Mouse (Mus musculus) left cerebral cortex, postnatal 4 days (tissue): Measurements from ENCODE around the gene Mtln. TPM values are rescaled to one million over a fixed set of nuclear protein-coding genes. Genes with fewer than 3 reads are reported as not detected.
A peak's percentile ranks its signal among the peaks of the same experiment; 100 is the strongest.

ENCODE experiments used
- DNase-seq: peaks from one replicate; pipeline ENCODE4 v3.0.0-alpha.2; 2022
- intact Hi-C: fragments of 180-260 bp; cut with DNase I; formaldehyde crosslinking; loops from one replicate; pipeline ENCODE4 v1.15.1; 2025
- total RNA-seq, 2 experiments: library from RNA; stranded (reverse); gene quantifications; 2 replicates each; pipeline ENCODE4 v1.2.3; 2021

Gene Mtln
- 10 to 100 TPM; 25.2 to 27.6 TPM for total RNA-seq

DNA sequence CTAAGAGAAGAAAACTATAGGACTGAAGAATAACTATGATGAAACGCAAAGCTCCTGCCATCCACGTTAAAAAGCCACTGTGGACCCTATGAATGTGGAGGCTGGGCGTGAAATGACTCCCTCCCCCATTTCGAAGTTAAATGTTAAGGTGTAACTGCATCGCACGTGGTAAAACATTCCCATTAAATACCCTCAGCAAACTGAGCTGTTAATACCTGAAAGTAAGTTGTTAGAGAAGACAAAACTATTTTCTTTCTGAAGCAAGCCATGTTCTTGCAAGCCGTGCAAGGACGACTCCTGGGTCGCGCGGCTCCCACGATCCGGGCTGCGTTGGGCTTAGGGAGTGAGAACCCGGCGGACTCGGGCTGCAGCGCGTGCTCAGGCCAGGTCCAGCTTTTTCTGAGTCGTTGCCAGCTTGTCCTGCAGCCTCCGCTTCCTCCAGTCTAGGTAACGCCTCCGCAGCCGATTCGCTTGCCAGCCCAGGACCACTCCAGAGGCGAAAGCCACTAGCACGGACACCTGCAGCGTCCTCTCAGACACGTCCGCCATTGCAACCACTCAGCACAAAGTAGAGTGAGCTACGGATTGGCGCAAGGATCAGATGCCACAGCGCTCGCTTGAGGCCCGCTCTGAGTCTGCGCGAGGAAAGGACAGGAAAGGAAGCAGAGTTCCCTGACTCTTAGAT lies at the start of gene Mtln:
Gene Mtln (minus strand): TSS at position 570 of the 685 bp plus-strand sequence.
- intact Hi-C loops = no loop called here
- DNase-seq = peak; percentile 92

DNA sequence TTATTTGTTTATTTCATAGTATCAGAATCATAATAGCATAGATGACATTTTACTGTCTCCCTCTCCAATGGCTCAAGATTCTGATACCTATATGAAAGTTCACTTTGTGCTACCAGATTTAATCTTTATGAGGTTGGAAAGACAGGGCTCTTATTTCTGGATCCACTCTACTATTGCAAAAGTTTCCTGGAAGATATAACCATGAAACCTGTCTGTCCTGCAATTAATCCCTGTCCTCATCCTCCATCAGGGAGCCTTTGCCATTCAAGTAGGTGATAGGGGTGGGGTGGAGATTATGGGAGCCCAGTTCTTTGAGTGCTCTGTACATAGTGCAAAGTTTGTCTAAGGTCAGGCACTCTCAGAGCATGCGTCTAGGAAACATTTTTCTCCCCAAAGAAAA lies 49.1 kb upstream of the Mtln start:
- intact Hi-C loops = loop anchor here (10.0 kb wide), 1 partner anchor 227 kb away; no protein-coding TSS in a partner anchor
- no peak for DNase-seq

DNA sequence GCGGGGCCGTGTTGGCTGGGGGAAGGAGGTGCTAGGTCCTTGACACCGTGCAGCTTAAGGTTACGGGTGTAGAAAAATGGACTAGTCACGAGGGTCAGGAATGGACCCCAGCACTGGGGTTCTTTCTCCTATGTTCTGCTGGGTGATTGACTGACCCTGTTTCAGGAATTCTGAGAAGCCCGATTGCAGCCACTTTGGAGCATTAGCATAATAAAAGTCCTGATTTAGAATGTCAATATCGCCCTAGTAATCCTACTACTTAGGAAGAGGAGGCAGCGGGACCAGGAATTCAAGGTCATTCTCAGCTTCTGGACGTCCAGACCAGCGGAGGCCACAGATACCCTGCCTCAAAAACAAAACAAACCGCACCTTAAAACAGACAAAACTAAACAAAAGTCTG lies 47.1 kb upstream of the Mtln start:
- intact Hi-C loops = no loop called here
- no peak for DNase-seq

GRCm38 (mm10) chr2:127838576-127838975 lies 46.3 kb upstream of the Mtln start, which contains the start of gene Acoxl:
Gene Acoxl, plus strand, starts transcription at chr2:127838876.
- no peak for DNase-seq
- intact Hi-C loops = no loop called here

DNA sequence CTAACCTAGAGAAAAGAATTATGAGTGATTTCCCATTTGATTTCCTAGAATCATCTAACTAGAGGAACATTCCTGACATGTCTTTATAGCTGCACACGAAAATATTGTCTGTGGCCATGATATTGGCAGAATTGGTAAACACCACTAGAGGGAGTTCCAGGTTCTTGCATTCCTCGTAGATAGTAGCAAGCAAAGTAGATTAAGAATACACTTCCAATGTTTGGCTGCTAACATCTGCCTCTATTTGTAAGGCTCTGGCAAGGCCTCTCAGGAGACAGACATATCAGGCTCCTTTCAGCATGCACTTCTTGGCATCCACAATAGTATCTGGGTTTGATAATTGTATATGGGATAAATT lies 40.5 kb upstream of the Mtln start:
- DNase-seq = no peak
- intact Hi-C loops = no loop called here

DNA sequence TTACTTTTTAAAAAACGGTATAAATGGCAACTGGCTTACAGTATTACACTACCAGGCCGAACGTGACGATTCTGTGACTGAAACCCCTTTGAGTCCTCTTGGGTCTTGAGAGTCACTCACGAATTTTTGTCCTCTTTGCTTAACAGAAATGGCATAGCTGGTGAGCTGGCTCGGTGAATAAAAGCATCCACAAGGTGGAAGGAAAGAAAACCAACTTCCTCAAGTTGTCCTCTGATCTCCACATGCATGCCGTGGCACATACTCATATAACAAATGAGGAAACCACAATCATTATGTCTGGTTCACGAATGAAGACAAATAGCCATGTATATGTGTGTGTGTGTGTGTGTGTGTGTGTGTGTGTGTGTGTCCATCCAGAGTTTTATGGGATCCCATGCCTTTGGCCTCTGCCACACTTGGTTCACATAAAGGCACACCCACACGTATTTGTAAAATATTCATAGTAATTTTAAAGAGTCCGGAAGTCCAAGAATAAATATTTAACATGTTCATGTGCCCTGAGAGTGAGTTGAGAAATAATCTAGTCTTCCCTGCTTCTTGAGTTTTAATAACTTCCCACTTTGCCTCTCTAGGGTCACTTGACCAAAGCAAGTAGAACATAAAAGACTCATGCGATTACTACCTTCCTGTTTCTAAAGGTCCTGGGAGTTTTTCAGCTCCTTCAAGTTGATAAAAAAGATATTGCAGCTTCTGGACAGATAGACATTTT lies 40.0 kb upstream of the Mtln start:
- DNase-seq = no peak
- intact Hi-C loops = no loop called here

- intact Hi-C loops = no loop called here
- peak; percentile 98 for DNase-seq
These were observed 39.3 kb upstream of the Mtln start, which contains the start of gene Bub1 for GRCm38 (mm10) chr2:127831401-127832102. Gene Bub1, minus strand, starts transcription at chr2:127831865.

DNA sequence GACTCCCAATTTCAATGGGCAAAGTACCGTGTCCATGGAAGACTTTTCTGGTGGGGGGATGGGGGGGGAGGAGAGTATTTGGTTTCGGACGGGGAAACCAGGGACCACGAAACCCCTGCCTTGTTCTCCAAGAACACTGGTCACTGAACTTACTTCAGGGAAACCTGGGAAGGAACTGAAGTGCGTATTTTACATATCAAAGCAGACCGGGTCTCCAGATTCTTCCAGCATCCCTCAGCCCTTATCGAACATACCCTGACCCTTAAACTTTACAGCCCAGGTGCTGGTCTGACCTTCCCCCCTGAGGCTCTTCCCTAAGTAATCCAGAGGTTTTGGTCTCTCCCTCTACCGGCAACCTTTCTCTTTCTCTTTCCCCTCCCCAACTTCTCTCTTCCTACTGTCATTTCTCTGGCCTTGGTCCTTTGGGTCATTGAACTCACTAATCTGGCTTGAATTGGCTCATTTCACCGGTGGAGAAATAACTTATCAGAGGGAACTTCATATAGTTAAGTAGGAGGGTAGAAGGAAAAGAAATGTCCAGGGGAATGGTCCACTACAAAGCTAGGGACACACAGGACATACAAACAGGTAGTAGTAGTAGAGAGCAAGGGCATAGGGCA lies 2.5 kb downstream of the Mtln start:
- intact Hi-C loops = no loop called here
- DNase-seq = no peak

DNA sequence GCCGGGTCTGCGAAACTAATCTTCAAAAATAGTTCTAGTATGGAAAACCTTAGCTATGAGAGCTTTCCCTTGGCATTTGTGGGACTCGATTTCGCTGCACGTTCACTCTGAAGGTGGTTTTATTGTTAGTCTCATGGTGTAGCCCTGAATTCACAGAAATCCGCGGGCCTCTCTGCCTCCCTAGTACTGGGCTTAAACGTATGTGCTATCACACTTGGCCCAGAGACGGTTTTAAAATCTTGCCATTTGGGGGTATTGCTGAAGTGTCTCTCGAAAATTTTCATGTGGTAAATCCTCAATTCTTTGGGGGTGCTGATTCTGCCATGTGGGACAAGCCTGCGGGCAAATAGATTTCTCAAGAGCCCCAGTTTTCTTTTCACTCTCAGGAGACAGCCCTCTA lies 3.1 kb downstream of the Mtln start:
- no peak for DNase-seq
- intact Hi-C loops = no loop called here

GRCm38 (mm10) chr2:127788440-127789116 lies 3.7 kb downstream of the Mtln start, which contains the start of gene Nphp1:
Gene Nphp1, minus strand, starts transcription at chr2:127788897.
- intact Hi-C loops = no loop called here

DNA sequence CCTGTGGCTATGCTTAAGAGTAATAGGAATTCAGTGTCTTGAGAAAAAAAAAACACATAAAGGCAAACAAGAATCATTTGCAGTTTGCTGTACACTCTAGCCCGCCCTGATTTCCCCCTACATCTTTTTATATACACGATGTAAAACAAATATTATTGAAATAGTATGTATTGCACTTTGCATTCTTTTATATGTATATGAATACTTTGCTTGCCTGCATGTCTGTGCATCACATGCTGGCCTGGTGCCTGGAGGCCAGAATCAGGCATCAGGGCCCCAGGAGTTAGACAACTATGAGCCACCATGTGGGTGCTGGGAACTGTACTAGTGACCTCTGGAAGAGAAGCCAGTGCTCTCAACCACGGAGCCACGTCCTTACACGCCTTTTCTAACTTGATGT lies 5.1 kb downstream of the Mtln start:
- intact Hi-C loops = no loop called here
- DNase-seq = no peak

More at GRCm38 (mm10) chr2:127788440-127789116, 3.7 kb downstream of the Mtln start, which contains the start of gene Nphp1:
- peak; percentile 87 for DNase-seq

DNA sequence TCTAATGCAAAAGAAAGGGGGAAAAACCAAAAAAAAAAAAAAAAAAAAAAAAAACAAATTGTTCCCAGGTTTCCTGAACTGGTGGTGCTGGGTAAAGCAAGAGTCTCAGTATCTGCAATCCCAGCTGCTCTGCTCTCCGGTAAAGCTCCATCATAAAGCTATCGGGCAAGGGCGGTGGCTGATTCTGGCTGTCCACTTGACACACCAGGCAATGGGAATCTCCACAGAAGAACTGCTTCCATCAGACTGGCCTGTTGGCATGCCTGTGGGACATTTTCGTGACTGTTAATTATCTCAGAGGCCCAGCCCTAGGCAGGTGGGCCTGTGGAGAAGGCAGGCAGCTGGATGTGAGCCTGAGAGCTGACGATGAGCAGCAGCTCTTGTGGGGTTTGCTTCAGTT lies 13.8 kb downstream of the Mtln start:
- no peak for DNase-seq
- intact Hi-C loops = no loop called here

DNA sequence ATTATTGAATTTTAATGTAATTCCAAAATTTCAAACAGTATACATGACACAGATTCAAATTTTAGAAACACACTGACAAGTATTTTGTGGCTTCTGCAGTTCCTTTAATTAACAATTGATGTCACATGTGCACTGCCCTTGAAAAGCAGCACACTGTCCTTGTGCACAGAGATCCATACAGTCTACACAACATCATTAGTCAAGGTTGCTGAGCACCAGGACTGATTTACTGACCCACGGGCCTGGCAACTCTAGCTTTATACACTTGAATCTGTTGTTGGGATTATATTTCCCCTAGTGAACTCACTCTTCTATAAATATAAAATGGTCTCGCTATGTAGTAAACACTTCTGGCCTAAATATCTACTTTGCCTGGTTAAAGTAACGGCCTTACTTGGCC lies 17.3 kb downstream of the Mtln start:
- no peak for DNase-seq
- intact Hi-C loops = no loop called here

DNA sequence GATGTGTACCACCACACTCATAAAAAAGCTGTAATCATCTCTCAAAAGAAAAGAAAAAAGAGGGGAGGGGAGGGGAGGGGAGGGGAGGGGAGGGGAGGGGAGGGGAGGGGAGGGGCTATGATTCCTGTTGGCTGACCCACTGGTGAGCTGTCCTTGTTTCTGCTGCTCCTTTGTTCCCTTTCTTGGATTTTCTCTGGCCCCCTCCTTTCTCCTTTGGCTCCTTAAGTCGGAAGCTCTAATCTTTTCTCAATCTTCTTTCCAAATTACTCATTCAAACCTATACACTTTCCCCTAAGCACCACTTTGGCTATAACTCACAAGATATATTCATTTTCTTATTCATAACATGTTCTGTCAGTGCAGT lies 17.7 kb downstream of the Mtln start:
- intact Hi-C loops = no loop called here
- no peak for DNase-seq

DNA sequence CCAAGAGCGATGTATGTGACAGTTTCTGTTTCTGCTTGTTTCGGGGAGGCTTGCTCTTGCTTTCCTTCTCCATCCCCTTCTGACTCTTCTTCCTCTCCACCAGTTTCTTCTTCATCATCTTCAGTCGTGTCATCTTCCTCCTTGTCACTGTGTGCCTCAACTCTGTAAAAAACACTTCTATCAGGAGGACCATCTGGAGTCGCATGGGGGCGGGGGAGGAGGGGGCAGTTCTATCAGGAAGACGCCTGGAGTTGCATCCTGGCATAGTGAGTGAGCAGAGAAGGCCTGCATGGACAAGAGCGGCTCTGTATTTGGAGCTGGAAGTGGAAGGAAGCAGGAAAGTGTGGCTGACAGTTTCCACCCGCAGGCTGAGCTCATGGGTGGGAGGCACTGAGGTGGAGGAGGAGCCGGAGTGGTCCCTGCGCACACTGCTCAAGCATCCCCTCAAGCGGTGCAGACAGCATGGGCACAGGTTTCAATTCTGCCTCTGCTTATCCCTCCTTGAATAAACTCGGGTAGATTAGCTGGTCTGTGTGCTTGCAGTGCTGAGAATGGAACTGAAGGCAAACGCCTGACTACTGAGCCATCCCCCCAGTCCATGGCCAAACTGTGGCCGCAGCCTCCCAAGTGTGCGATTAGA lies 18.2 kb downstream of the Mtln start:
- no peak for DNase-seq
- intact Hi-C loops = no loop called here

GRCm38 (mm10) chr2:127761587-127761986 lies 30.7 kb downstream of the Mtln start:
- intact Hi-C loops = no loop called here
- no peak for DNase-seq

GRCm38 (mm10) chr2:127760429-127761000 lies 31.8 kb downstream of the Mtln start:
- DNase-seq = no peak
- intact Hi-C loops = no loop called here

DNA sequence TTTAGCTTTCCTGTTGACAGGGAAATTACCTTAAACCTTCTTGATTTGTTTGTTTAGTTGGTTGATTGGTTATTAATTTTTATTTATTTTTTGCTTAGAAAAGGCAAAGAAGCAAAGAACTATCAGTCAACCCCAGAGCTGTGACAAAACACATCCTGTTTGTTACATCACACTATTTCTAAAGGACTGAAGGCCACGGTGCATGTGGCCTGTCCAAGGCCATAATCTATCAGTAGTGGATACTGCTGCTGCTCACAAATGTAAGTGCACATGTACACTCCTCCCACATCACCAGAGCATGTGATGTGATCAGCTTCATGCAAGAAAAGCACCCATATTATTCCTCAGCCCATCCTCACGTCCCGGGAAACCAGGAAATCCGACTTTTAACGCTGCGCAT lies 32.3 kb downstream of the Mtln start:
- no peak for DNase-seq
- intact Hi-C loops = no loop called here

DNA sequence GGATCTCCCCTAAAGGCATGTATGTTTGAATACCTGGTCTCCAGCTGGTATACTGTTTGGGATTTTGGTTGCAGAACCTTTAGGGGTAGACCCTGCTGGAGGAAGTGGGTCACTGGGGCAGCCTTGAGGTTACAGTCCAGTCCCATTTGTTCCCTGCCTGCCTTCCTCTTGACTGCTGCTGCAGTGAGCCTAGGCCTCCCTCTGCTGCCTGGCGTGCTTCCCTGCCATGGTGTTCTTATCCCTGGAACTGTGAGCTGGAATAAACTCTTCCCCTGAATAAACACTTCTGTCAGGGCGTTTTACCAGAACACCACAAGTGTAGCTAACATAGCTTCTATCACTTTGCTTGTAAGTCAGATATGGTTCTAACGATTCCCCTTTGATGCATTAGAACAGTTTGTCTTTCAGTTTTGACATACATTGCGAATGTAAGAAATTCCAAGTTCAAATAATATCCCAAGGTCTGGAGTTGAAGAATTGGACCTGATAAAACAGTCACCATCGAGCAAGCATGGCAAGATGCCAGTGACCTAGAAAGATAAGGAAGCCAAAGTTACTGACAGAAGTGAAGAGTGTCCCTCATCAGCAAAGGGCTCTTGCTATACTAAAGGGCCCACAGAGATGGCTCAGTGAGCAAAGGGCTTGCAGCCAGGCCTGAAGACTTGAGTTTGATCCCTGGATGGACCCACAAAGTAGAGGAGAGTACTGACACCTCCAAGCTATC lies 33.0 kb downstream of the Mtln start:
- DNase-seq = no peak
- intact Hi-C loops = loop anchor here (10.0 kb wide), 1 partner anchor 145 kb away; no protein-coding TSS in a partner anchor
